Mouse (Mus musculus): ENCODE results near the gene Adk. TPM values are rescaled to one million over a fixed set of nuclear protein-coding genes. Genes with fewer than 3 reads are reported as not detected.
"Not testable (repeated sequence)": the region's sequence is repeated elsewhere in the genome, so short reads cannot be mapped to it uniquely, and the experiment has no call there.

The Adk gene
- polyA plus RNA-seq, 1 experiment from 2014 or later, result 156 TPM

DNA sequence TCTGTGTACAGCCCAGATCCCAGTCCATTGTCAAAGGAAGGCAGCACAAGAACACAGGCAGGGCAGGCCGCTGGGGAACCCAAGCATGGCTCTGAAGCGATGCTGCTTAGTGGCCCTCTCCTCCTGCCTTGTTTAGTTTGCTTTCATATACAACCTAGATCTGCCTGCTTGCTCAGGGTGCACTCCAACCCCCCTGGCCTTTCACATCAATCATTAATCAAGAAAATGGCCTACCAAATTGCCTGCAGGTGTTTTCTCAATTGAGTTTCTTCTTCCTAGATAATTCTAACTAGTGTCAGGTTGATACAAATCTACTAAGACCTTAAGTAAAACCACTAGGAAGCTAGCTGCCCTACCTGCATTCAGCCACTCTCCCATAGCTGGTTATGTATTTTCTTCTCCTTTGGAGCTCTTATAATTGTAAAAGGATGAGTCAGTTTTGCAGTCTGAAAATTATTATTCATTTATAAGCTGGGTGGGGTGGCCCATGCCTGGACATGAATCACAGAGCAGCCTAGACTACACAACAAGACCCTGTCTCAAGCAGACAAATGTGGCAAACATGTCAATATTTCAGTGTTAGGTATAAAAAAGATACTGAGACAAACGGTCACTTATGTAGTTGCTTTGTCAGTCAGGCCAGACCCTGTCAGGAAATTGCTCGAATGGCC is 35.2 kb downstream of the Adk start:
- 35% methylated on average over 4 of the region's 4 CpGs for WGBS
- no peak overlapping the region for H3K4me3 ChIP-seq
- H3K9ac ChIP-seq, result peak overlapping the region; percentile 43
- peak overlapping the region; percentile 90 for H3K27ac ChIP-seq
- no peaks in the 10 kb centered on the region for H3K9me3 ChIP-seq
- no peak for ATAC-seq (ENCODE audit: low FRiP score, low read depth)
- no peaks in the 10 kb centered on the region for H3K36me3 ChIP-seq
- H3K4me1 ChIP-seq, result peaks cover 40% of the 10 kb centered on the region
- H3K4me2 ChIP-seq (replicated peaks), result peak overlapping the region; percentile 41
- no peaks in the 10 kb centered on the region for H3K27me3 ChIP-seq

DNA sequence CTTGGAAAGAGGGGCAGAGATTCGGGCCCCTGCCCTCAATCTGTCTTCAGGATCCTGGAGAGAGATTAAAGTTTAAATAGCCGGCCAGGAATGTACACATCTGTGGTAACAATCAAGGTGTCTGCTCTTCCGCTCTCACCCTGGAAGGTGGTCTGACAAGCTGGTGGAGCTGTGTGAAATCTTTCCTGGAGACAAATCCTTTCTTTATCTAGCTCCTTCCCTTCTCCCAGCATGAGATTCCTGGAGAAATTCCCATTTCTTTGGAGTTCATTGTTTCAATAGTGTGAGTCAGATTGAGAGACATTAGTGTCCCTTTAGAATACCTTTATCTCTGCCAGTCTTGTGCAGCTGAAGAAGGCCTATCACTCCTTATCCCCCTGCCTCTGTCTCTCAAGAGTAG is 36.4 kb downstream of the Adk start:
- ATAC-seq (ENCODE audit: low FRiP score, low read depth), result no peak
- Histone ChIP-seq H3K4me2 (replicated peaks) (no peak overlapping the region), H3K4me1 (peaks cover 40% of the 10 kb centered on the region), H3K27me3 (no peaks in the 10 kb centered on the region), H3K27ac (peak overlapping the region; percentile 16; the same call in 1 of the 2 replicates), H3K9me3 (no peaks in the 10 kb centered on the region), H3K36me3 (peaks cover 7% of the 10 kb centered on the region), H3K4me3 (no peak overlapping the region), H3K9ac (no peak overlapping the region)
- 47% methylated on average over 3 of the region's 3 CpGs for WGBS

DNA sequence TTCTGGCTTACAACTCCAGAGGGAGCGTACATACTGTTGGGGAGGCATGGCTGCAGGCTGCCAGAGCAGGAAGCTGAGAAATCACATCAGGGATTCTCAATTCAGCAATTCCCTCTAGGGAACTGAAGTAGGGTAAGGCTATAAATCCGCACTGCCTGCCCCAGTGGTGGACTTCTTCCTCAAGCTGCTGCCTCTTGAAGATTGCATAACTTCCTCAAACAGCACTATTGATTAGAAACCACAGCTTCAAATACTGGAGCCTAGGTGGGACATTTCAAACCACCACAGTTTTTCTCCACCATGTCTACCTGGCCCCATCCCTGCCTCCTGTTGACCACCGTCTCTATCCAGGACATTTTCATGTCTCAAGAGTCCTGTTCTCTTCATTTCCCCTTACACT is 38.0 kb downstream of the Adk start:
- H3K27me3 ChIP-seq, result no peaks in the 10 kb centered on the region
- ATAC-seq (ENCODE audit: low FRiP score, low read depth), result no peak
- no peak overlapping the region for H3K27ac ChIP-seq
- H3K9me3 ChIP-seq, result no peaks in the 10 kb centered on the region
- WGBS, result 55% methylated on average over 3 of the region's 3 CpGs
- no peak overlapping the region for H3K9ac ChIP-seq
- H3K4me1 ChIP-seq, result peaks cover 40% of the 10 kb centered on the region
- H3K4me3 ChIP-seq, result no peak overlapping the region
- peaks cover 7% of the 10 kb centered on the region for H3K36me3 ChIP-seq
- H3K4me2 ChIP-seq (replicated peaks), result no peak overlapping the region

DNA sequence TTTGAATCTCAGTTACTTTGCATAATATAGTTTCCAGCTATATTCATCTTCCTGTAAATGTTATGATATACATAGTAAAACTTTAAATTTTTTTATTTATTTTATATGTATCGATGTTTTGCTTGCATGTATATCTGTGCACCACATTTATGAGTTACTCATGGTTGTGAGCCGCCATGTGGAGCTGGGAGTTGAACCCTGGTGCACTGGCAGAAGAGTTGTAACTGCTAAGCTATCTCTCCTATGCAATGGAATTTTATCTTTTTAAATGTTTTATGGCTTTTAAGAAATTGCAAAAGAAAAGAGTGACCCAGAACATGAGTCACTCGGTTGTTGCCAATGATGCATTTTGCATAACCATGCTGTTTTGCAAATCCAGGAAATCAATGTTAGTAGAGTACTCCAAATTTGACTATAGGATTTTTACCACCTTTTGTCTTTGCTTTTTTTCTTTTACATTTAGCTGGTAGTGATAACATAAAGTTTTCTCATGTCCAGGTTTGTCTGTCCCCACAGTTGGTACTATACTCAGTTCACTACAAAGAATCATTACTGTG is 38.6 kb downstream of the Adk start:
- Histone ChIP-seq H3K9me3 (no peaks in the 10 kb centered on the region), H3K4me2 (replicated peaks) (no peak overlapping the region), H3K4me3 (no peak overlapping the region), H3K9ac (no peak overlapping the region), H3K27ac (no peak overlapping the region), H3K36me3 (peaks cover 7% of the 10 kb centered on the region), H3K4me1 (peaks cover 36% of the 10 kb centered on the region), H3K27me3 (no peaks in the 10 kb centered on the region)
- WGBS, result 88% methylated on average over 3 of the region's 3 CpGs
- ATAC-seq (ENCODE audit: low FRiP score, low read depth), result no peak

DNA sequence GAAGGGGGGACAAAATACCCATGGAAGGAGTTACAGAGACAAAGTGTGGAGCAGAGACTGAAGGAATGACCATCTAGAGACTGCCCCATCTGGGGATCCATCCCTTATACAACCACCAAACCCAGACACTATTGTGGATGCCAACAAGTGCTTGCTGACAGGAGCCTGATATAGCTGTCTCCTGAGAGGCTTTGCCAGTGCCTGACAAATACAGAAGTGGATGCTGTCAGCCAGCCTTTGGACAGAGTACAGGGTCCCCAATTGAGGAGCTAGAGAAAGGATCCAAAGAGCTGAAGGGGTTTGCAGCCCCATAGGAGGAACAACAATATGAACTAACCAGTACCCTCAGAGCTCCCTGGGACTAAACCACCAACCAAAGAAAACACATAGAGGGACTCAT is 41.8 kb downstream of the Adk start:
- not testable (repeated sequence) for H3K27me3 ChIP-seq; H3K9me3 ChIP-seq; H3K27ac ChIP-seq; H3K36me3 ChIP-seq; H3K9ac ChIP-seq; H3K4me3 ChIP-seq; ATAC-seq (ENCODE audit: low FRiP score, low read depth); H3K4me2 ChIP-seq (replicated peaks)
- peaks cover 12% of the 10 kb centered on the region for H3K4me1 ChIP-seq

DNA sequence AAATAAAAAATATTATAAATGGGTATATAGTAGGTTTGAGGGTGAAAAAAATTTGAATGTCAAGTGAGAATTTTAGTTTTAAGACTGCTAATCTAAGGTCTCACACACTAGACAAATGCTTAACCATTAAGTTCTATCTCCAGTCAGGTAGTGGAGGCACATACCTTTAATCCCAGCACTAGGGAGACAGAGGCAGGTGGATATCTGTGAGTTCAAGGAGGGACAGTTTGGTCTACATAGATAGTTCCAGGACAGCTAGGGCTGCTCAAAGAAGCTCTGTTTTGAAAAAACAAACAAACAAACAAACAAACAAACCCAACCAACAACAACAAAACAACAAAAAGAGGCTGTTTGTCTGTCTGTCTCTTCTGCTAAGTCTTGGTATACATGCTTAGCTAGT is 43.9 kb downstream of the Adk start:
- no peak overlapping the region for H3K4me2 ChIP-seq (replicated peaks)
- ATAC-seq (ENCODE audit: low FRiP score, low read depth), result no peak
- H3K9ac ChIP-seq, result no peak overlapping the region

DNA sequence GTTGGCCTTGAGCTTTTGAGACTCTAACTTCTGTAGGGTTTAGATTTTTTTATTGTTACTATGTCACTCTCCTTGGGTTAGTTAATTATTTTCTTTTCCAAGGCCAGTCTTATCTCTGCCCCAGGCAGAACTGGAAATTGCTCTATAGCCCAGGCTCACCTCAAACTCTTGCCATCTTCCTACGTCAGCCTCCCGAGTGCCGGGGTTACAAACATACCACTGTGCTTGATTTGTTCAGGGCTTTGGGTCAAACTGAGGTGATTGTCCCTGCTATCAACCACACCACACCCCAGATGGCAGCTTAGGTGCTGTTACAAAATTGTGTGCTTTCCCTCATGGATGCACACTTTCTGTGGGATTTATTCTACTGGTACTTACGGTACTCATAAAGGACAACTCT is 44.3 kb downstream of the Adk start:
- Histone ChIP-seq H3K36me3 (peaks cover 7% of the 10 kb centered on the region), H3K9me3 (no peaks in the 10 kb centered on the region), H3K4me1 (peaks cover 19% of the 10 kb centered on the region), H3K4me3 (no peak overlapping the region), H3K27ac (no peak overlapping the region), H3K4me2 (replicated peaks) (no peak overlapping the region), H3K27me3 (no peaks in the 10 kb centered on the region), H3K9ac (no peak overlapping the region)
- 83% methylated on average over 4 of the region's 4 CpGs for WGBS
- ATAC-seq (ENCODE audit: low FRiP score, low read depth), result no peak

More for the DNA sequence above, 43.9 kb downstream of the Adk start:
- H3K27me3 ChIP-seq, result no peaks in the 10 kb centered on the region
- H3K27ac ChIP-seq, result no peak overlapping the region
- H3K4me1 ChIP-seq, result peaks cover 19% of the 10 kb centered on the region
- H3K36me3 ChIP-seq, result peaks cover 7% of the 10 kb centered on the region
- H3K9me3 ChIP-seq, result no peaks in the 10 kb centered on the region
- no peak overlapping the region for H3K4me3 ChIP-seq

DNA sequence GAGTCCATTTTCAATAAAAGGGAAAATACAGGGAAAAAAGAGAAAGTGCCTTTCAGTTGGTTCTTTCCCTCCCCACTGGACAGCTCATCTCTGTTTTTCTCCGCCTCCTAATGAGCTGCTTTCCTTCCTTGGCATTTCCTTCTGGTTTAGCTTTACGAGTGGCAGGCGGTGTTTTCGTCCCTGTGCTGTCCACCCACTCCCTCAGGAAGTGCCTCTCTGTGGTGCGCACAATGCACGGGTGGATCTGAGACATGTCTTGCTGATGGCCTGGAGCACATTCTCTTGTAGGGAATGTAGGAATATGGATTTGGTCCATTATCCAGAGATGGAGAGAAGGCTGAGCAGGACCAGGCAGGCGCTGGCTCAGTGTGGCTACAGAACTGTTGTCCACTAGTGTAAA is 47.0 kb downstream of the Adk start:
- H3K4me1 ChIP-seq, result peaks cover 19% of the 10 kb centered on the region
- no peaks in the 10 kb centered on the region for H3K9me3 ChIP-seq
- H3K36me3 ChIP-seq, result no peaks in the 10 kb centered on the region
- H3K4me2 ChIP-seq (replicated peaks), result no peak overlapping the region; the same call in 1 of the 2 replicates
- ATAC-seq (ENCODE audit: low FRiP score, low read depth), result no peak
- no peaks in the 10 kb centered on the region for H3K27me3 ChIP-seq
- H3K9ac ChIP-seq, result no peak overlapping the region
- peak overlapping the region; percentile 22; the same call in 1 of the 2 replicates for H3K27ac ChIP-seq
- no peak overlapping the region for H3K4me3 ChIP-seq
- 18% methylated on average over 7 of the region's 7 CpGs for WGBS

DNA sequence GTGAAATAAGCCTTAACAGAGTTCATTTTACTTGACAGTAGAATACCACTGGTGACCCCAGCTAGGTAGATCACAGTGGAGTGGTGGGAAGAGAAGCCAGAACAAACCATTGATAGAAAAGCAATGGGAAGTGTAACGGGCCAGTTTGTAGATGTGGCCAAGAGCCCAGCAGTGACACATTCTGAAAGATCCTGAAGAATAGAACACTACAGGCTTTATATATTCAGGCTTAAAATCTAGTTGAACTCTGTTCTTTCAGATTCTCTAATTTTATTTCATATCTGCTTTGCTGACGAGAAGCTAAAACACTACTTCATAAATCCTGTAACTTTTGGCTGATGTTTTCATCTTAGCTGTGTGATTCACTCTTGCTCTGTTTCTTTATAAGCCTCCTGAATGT is 48.5 kb downstream of the Adk start:
- 86% methylated on average over 2 of the region's 2 CpGs for WGBS
- Histone ChIP-seq H3K9ac (no peak overlapping the region), H3K4me3 (no peak overlapping the region), H3K4me2 (replicated peaks) (no peak overlapping the region), H3K27ac (no peak overlapping the region), H3K36me3 (no peaks in the 10 kb centered on the region), H3K4me1 (peaks cover 19% of the 10 kb centered on the region), H3K9me3 (no peaks in the 10 kb centered on the region), H3K27me3 (no peaks in the 10 kb centered on the region)
- ATAC-seq (ENCODE audit: low FRiP score, low read depth), result no peak

DNA sequence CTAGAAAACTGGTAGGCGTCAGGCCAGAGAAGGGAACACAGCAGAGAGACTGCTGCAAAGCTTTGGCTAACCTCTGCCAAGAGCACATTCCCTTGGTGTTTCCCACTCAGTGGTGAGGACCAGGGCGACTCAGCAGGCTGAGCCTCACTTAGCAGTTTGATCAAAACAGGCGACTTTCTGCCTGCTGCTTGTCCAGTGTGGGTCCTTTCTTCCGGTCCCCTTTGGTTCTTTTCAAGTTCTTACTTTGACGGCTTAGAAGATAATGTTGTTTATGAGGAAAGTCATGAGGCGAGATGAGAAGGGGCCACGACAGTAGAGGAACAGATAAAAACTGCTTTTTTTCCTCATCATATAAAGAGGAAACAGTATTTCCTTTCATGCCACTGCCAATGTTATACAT is 49.2 kb downstream of the Adk start:
- Histone ChIP-seq H3K27me3 (no peaks in the 10 kb centered on the region), H3K4me1 (peaks cover 19% of the 10 kb centered on the region), H3K36me3 (no peaks in the 10 kb centered on the region), H3K4me3 (no peak overlapping the region), H3K27ac (no peak overlapping the region), H3K4me2 (replicated peaks) (no peak overlapping the region), H3K9ac (no peak overlapping the region), H3K9me3 (no peaks in the 10 kb centered on the region)
- no peak for ATAC-seq (ENCODE audit: low FRiP score, low read depth)
- WGBS, result 58% methylated on average over 7 of the region's 7 CpGs

DNA sequence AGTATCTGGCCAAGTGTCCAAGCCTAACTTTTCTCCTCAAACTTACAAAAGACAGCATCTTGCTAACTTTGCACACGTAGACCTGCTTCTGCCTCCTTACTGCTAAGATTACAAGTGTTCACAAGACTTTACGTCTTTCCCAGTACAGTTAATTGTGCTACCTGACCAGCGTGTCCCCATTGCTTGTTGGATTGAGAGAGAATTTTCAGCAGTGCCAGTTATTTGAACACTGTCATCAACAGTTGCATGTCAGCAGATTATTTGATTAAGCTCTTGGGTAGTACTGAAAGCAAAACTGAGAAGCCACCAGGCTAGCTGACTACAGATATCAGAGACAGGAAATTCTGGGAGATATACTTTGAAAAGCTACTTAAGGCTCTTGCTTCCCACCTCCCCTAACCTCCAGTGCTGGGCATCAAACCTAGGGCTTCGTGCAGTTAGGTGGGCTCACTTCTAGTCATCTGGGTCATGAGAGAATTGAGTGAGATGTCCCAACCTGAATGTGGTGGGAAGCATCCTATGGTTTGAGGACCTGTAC is 50.4 kb downstream of the Adk start:
- Histone ChIP-seq H3K4me1 (peaks cover 21% of the 10 kb centered on the region), H3K4me3 (no peak overlapping the region), H3K9ac (no peak overlapping the region), H3K36me3 (no peaks in the 10 kb centered on the region), H3K9me3 (no peaks in the 10 kb centered on the region), H3K27ac (no peak overlapping the region), H3K27me3 (no peaks in the 10 kb centered on the region), H3K4me2 (replicated peaks) (no peak overlapping the region)
- no peak for ATAC-seq (ENCODE audit: low FRiP score, low read depth)
- WGBS, result 88% methylated on average over 4 of the region's 4 CpGs

DNA sequence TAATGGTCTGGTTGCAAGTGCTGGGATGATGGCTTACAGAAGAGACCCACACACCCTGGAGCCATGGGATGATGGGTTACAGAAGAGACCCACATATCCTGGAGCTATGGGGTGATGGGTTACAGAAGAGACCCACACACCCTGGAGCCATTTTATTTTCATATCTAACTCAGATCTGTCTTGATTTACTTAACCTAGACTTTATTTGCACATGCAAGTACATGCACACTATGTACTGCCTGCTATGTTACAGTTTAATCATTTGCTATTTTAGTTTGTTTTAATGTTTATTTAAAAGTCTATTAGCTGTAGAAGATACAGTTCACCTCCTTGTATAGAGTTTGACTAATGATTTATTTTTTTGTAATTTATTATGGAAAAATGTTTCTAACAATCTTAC is 52.7 kb downstream of the Adk start:
- Histone ChIP-seq H3K4me3 (no peak overlapping the region), H3K9me3 (no peaks in the 10 kb centered on the region), H3K36me3 (no peaks in the 10 kb centered on the region), H3K9ac (no peak overlapping the region), H3K27ac (no peak overlapping the region), H3K27me3 (no peaks in the 10 kb centered on the region), H3K4me2 (replicated peaks) (no peak overlapping the region), H3K4me1 (0 out of 2 replicates have a peak, but pooled peaks cover 8% of the 10 kb centered on the region)
- no peak for ATAC-seq (ENCODE audit: low FRiP score, low read depth)

DNA sequence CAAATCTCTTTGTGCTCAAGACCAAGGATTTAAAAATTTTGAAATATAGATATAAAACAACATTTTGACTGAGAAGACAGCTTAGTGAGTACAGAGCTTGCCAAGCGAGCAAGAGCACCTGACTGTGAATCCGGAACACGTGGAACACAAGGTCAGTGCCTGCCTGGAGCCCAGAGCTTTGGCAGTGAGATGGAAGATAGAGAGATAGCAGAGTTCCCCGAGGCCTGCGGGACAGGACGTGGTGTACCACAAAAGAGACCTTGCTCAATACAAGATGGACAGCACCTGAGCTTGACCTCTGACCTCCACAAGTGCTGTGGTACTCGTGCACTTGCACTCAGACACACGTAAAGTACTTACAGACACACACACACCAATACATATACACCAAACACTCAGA is 54.2 kb downstream of the Adk start:
- Histone ChIP-seq H3K27ac (no peak overlapping the region), H3K4me3 (no peak overlapping the region), H3K4me2 (replicated peaks) (no peak overlapping the region), H3K9me3 (no peaks in the 10 kb centered on the region), H3K4me1 (0 out of 2 replicates have a peak, but pooled peaks cover 2% of the 10 kb centered on the region), H3K27me3 (no peaks in the 10 kb centered on the region), H3K36me3 (no peaks in the 10 kb centered on the region), H3K9ac (no peak overlapping the region)
- 89% methylated on average over 8 of the region's 8 CpGs for WGBS
- no peak for ATAC-seq (ENCODE audit: low FRiP score, low read depth)

All from limb, embryonic 13.5 days (tissue).